Mouse (Mus musculus): ENCODE data around the gene Zfp93. TPM values are rescaled to one million over a fixed set of nuclear protein-coding genes. Genes with fewer than 3 reads are reported as not detected.
"Not testable (repeated sequence)": the region's sequence is repeated elsewhere in the genome, so short reads cannot be mapped to it uniquely, and the experiment has no call there.

Zfp93 gene
- total RNA-seq (2021): 1 to 10 TPM; 3.1 to 4.9 TPM
- long read RNA-seq, experiment 1, partial matches to known transcripts: 1 of 5 reads
- long read RNA-seq, experiment 1, other reads (novel, unspliced or antisense): 1 of 5 reads
- long read RNA-seq, experiment 2, partial matches to known transcripts: 0 of 2 reads
- long read RNA-seq, experiment 2, other reads (novel, unspliced or antisense): 0 of 2 reads

DNA sequence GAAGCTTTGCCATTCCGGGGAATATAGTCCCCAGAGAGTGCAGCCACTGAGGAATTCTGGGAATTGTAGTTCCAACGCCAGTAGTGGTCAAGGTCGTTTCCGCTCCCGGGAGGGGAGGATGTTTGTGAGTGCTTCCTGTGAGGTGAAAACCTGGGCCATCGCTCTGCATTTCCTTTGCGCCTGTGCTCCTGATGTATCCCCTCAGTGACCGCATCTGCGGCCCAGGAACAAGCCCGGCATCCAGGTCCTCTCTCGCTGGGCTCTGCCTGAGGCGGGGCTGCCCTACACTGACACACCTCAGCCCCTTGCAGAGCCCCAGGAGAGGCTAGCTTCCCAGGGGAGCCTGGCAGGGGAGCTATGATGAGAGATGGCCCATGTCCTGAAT lies at the start of gene Zfp93:
TSS of gene Zfp93 (plus strand) at position 133 of the 385 bp plus-strand sequence.
- DNase-seq: peak; percentile 67 to 72
- intact Hi-C loops (cut with DNase I): no loop called here

DNA sequence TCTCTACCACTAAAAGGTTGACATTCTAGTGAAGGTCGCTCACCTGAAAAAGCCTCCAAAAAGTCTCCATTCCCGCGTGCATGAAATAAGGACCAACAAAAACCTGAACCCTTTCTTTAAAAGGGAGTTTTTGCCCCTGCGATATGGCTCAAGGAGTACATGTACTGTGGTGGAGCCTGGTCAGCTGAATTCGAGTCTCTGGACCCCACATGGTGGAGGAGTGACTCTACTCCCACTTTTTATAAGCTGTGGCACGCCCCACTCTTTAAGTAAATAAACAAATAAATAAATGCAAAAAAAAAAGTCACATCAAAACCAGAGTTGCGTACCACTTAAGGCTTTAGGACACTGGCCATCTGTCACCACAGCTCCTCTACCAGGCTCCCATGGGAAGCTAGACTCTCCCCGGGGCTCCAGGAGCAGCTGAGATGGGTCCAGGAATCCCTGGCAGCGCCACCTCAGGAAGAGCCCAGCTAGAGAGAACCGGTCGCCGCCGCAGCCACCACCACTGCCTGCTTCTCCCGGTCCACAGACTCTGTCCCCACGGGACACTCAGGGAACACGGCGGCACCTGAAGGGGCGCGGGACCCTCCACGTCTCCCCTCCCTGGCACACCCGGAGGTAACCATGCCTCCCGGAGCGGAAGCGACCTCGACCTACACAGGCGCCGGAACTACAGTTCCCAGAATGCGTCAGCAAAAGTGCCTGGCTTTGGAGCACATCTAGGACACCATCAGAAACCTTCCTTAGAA lies 33.0 kb upstream of the Zfp93 start, which contains the start of gene Zfp109:
TSS of gene Zfp109 (minus strand) at position 521 of the 752 bp plus-strand sequence.
- intact Hi-C loops (cut with DNase I): no loop called here

DNA sequence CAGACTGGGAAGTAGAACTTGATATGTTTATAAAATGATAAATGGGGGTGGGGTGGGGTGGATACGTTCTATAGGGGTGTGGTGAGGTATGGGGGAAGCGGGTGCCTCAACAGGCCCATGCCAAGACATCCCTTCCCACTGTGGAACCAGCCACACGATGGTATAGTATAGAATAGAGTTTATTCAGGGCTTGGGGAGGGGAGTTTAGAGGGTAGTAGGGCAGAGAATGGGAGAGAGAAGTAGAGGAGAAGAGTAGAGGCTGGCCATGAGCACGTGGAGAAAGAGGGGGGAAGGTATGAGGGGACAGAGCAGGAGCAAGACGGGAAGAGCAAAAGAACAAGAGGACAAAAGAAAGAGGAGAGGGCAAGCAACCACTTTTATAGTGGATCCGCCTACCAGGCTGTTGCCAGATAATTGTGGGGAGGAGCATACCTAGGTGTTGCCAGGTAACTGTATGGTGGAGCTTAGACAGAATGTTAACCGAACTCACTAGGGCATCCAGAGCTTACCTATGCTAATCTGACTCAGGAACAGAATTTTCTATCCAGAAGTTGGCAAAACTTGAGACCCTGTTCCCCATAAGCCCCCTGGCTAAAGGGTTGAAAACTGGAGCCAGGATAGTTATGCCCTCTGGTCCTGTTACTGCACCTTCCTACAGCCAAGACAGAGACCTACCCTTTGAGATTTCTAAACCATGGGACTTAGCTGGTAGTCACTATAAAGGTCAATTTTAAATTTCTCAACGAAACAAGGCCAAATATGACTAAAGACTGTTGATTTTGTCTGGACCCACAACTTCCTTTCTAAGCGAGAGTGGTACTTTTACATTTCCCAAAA lies 16.2 kb upstream of the Zfp93 start:
- intact Hi-C loops (cut with DNase I): loop anchor here (2.0 to 5.0 kb wide), 3 partner anchors 15 to 122 kb away; partner anchors contain the start of gene Zfp235
- no peak for DNase-seq

More for the DNA sequence above, 33.0 kb upstream of the Zfp93 start, which contains the start of gene Zfp109:
- DNase-seq: peak; percentile 46 to 64

DNA sequence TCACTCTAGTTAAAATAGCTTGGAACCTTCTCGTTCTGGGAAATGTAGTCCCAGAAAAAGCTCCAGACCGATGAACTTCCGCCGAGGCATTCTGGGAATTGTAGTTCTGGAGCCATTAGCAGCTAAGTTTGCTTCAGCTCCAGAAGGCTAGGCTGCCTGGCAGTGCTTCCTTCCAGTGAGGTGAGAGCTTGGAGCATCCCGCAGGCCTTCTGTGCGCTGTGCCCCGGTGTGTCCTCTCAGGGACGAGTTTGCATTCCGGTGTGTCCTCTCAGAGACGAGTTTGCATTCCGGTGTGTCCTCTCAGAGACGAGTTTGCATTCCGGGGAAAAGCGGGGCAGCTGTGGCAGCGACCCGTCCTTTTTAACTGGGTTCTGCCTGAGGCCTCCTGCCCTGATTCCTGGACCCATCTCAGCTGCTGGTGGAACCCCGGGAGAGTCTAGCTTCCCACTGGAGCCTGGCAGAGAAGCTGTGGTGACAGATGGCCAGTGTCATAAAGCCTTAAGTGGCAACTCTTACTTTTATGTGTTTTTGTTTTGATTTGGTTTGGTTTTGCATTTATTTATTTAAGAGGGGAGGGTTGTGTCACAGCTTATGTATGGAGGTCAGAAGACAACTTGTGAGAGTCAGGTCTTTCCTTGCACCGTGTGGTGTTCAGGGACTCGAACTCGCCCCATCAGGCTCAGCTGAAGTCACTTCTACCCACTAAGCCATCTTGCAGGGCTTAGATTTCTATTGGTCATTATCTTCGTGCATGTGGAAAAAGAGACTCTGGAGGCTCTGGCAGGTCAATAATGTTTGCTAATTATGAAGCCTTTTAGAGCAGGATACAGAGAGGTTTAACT lies 15.4 kb upstream of the Zfp93 start, which contains the start of gene Zfp108:
TSS of gene Zfp108 (plus strand) at position 162 of the 842 bp plus-strand sequence.
- peak; percentile 72 to 82 for DNase-seq
- intact Hi-C loops (cut with DNase I): loop anchor here (2.0 to 5.0 kb wide), 3 partner anchors 14 to 123 kb away; partner anchors contain the start of gene Zfp235

DNA sequence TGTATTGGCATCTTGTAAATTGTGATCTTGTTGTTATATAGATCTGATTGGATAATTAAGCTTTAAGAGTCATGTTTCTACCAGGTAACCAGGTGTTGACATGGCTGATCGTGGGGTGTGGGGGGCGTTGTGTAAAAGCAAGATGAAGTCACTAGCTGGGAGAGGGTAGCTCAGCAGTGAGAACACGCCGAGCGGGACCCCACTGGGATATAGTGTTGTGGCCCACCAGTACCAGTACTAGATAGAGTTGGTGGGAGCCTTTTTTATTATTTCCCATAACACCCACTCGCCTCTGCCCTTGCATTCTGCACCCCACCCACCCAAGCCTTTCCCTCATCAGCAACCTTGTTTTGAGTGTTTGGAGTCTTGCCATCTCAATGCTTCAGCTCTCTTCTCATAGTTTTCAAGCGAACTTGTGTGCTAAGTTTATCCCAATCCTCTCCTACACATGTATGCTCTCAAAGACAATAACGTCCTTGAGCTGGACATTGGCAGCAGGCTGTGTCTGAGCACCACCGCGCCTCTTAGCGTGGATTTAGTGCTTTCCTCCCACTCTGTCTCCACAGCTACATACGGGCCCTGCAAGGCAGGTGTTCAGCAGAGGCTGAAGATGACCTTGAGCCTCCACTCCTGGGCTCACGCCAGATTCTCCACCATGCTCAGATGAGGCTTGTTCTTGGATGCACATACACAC lies 10.8 kb upstream of the Zfp93 start:
- intact Hi-C loops (cut with DNase I): no loop called here
- DNase-seq: no peak

DNA sequence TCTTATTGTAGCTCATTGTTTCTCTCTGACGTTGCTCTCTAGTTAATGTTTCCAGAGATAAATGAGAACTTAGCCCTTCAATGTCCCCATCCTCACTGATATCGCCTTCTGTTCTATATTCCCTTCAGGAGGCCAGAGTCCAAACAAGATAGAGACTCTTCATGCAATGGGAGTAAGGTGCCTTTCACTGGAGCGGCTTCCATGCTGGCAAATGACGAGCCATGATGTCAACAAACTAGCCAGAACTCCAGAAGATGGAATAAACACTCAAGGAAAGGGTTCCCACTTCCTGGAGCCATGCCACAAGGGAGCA lies 10.3 kb upstream of the Zfp93 start:
- DNase-seq: no peak
- intact Hi-C loops (cut with DNase I): no loop called here

DNA sequence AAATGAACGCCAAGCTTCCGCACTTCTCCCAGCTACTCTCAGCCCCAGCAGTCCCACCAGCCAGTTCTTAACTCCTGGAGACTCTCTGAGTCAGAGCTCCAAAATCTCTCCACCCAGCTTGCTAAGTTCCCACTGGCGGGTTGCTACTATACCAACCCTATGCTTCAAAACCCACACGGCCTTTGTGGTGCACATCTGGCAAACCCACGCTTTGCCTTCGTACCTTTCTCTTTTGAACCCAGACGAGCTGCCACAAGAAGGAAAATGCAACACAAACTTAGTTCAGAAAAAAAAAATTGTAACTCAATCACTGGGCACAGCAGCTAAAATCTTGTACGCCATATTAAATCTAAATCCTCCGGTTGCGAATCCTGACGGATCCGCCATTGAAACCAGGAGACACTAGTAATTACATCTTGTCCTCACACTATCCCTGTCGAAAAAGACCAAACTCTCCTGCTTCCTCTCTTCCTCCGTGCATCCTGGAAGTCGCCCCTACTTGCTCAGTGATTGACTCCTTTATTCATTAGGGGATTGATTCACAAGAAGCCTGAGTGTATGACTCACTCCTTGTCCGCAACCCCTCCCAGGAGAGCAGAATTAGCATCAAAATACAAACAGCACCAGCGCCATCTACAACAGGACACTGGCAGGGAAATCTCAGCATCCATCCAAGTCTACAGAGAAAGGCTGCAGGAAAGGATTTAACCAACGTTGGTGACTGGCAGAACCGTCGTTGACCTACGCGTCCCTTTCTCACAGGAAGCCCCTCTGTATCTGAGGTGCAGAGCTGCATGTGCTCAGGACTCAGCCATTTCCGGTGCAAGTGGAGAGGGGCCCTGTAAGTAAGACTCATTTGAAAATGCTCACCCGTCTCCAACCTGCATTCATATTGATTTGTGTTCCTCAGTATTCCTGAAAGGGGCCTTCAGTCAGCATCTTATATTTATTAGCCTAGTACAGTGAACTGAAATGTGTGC lies 1.8 kb upstream of the Zfp93 start:
- intact Hi-C loops (cut with DNase I): loop anchor here (2.0 kb wide), 1 partner anchor 14 kb away; the partner anchor contains the start of gene Zfp108
- DNase-seq: no peak

DNA sequence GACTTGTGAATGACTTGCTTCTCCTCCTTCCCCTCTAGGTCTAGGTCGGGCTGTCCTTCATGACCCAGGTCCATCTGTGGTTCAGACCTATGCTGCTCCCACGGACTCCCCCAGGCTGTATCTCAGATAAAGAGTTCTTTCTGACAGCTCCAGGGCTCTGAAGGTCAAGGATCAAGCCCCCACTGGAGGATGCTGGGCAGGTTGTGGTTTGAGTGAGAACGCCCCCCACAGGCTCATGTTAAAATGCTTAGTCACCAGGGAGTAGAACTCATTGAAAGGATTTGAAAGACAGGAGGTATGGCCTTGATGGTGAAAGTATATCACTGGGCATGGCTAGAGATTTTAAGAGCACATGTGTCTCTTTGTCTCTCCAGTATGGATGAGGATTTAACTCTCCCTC lies 964 bp upstream of the Zfp93 start:
- intact Hi-C loops (cut with DNase I): loop anchor here (2.0 kb wide), 1 partner anchor 14 kb away; the partner anchor contains the start of gene Zfp108
- no peak for DNase-seq

DNA sequence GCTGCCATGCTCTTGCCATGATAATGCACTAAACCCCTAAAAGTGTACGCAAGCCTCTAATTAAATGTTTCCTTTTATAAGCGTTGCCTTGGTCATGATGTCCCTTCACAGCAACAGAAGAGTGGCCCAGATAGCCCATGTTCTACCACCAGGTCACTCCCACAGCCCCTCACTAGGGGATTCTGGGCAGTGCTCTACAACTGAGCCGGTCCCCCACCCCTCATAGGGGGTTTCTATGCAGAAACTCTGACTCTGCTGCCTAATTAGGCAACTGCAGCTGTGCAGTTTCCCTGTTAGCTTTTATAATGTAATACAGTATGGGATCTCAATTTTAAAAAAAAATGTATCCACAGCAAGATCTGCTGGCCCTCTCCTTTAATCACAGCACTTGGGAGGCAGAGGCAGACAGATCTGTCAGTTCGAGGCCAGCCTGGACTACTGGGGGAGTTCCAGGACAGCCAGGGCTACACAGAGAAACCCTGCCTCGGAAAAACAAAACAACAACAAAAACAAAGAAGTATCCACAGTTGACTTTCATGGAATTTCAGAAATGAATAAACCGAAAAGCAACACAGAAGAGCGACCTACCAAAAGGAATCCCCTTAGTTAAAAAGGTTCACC lies 443 bp upstream of the Zfp93 start:
- no peak for DNase-seq
- intact Hi-C loops (cut with DNase I): loop anchor here (2.0 kb wide), 1 partner anchor 15 kb away; the partner anchor contains the start of gene Zfp108

DNA sequence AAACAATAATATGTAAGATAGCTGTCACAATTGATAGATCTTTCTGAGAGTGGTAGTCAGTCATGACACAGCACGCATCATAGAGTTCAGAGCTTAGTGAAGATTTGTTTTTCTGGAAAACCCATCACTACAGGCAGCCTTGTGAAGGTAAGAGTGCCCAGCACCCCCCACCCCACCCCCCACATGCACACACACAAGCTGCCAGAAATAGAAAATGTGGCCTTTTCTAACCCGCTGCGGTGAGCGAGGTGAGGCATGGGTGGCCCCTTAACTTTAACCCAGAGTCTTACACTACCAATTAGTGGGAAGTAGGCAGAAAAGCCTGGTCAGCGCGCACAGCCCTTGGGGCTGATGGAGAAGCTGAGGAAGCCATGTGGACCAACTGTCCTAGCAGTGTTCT lies 971 bp downstream of the Zfp93 start:
- no peak for DNase-seq
- intact Hi-C loops (cut with DNase I): no loop called here

DNA sequence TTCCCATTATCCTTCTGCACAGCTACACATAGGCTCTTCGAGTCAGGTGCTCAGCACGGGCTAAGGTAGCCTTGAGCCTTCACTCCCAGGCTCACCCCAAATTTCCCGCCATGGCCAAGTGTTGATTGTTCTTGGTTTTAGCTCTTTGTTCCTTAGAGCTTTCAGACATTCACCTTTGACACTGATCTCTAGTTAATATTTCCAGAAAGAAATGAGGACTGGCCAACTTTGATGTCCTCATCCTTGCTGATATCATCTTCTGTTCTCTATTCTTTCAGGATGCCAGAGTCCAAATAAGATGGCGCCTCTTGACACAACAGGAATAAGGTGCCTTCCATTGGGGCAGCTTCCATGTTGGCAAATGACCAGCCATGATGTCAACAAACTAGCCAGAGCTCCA lies 4.2 kb downstream of the Zfp93 start:
- no peak for DNase-seq
- intact Hi-C loops (cut with DNase I): no loop called here

DNA sequence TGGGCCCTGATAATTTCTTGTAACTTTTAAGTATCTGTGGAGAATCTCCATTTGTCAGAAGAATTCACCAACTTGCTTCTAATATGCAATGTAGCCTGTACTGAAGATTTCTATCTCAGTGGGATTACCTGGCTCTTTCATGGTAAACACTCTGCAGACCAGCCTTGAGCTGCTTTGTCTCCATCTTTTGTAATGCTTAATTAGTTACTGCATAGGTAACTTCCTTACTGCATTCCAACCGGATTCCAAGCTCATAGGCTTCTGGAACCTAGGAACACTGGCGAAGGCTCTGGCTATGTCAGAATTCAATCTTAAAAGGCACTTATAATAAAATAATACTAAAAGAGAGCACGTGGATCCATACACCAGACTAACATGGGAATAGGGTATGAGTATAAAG lies 8.6 kb downstream of the Zfp93 start:
- intact Hi-C loops (cut with DNase I); DNase-seq: not testable (repeated sequence)

DNA sequence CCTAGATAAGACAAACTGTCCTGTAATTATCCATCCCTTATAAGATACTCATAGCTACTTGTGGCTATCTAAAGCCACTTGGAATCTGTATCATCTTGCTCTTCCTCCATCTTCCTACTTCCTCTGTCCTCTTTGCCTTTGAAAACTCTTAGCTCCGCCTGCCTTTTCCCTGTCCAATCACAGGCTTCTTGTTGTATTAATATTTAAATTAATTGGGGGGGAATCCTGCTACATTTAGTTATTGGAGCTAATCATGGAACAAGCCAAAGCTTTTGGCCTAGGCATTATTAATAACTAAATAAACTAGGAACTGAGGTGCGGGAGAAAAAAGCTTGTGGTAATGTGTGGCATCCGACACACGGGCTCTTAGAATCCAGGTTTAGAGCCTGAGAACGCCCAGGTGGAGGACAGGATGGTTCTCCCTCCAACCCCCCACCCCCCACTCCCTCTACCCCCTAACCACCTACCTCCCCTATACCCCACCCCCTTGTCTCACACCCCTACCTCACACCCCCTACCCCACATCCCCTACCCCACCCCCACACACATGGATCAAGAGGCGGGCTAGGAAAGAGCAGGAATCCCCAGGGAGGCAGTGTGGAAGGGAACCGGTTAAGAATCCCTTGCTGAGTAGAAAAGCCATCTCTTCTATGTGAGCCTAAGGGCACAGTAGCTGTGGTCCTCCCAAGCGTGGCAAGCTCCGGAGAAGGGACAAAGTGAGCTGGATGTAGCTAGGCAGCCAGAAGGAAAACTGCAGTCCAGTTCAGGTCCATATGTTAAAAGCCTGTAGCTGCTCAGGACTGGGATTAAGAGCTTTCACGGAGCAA lies 10.0 kb downstream of the Zfp93 start:
- DNase-seq: no peak
- intact Hi-C loops (cut with DNase I): no loop called here

DNA sequence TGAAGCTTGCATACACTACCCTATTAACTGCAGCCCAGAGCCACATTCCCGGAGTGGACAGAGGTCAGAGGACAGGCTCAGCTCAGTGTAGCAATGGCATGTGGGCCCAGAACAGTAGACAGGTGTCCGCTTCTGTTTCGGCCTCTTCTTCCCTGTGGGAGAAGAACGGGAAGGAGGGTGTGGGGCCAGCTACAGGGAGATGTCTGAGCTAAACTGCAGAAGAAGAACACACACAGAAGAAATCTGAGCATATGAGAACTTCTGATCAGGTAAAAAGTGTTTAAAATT lies 10.6 kb downstream of the Zfp93 start:
- intact Hi-C loops (cut with DNase I): no loop called here
- no peak for DNase-seq

DNA sequence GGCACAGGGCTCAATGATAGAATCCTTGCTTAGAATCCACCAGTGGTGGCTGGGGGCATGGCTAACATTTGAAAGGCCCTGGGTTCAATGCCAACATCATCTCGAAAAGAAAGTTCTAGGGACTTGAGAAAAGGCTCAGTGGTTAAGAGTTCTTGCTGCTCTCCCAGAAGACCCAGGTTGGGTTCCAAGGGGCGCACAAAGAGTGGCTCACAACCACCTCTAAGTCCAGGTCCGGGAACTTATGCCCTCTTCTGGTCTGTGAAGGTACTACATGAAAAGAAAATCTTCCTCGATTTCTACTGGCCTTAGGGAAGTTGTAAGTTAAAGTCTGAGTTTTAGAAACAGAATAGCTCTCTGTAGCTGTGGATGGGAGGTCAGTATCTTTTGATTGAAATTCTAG lies 15.9 kb downstream of the Zfp93 start:
- intact Hi-C loops (cut with DNase I): no loop called here
- no peak for DNase-seq

DNA sequence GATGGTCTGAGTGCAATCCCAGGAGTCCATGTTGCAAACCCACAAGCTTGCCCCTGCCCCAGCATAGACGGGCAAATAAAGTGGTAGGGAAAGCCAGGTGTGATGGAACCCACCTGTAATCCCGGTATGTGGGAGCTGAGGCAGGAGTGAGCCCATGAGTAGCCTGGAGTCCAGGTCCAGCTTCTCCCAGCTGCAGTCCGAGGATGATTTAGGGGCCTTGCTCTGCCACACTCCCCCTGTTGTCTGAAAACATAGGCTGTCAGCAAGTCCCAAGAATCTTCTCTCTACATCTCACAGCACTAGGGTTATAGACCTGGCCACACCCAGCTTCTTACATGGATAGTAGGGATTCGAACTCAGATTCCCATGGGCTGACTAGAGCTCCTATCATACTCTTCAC lies 16.7 kb downstream of the Zfp93 start:
- intact Hi-C loops (cut with DNase I): no loop called here
- no peak for DNase-seq

DNA sequence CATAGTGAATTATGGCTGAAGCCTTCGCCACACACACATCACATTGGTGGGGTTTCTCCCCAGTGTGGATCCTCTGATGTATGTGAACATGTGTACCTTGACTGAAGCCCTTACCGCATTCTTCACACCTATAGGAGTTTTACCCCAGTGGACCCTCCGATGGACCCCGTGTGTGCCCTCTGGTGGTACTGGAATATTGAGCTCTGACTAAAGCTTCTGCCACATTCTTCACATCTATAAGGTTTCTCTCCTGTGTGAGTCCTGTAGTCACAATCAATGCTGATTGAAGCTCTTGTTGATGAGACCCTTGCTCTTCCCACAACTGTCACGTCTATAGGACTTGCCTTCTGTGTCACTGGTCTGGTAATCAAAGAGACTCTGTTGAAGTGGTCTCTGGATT lies 17.4 kb downstream of the Zfp93 start:
- no peak for DNase-seq
- intact Hi-C loops (cut with DNase I): no loop called here

Measured in heart, postnatal 14 days (tissue).